Mouse (Mus musculus) cerebellum, postnatal 14 days (tissue): ENCODE results near the gene Ackr3.

ENCODE experiments used
- DNase-seq, 2 experiments: peaks; one replicate each; pipeline ENCODE4 v3.0.0; 2021; ENCODE audit warnings: mixed read lengths in 2 of 2

Gene Ackr3

GRCm38 (mm10) chr1:90205223-90205622, 1.4 kb downstream of the Ackr3 start:
- DNase-seq = peak in 1 of 2 experiments; percentile 42

DNA sequence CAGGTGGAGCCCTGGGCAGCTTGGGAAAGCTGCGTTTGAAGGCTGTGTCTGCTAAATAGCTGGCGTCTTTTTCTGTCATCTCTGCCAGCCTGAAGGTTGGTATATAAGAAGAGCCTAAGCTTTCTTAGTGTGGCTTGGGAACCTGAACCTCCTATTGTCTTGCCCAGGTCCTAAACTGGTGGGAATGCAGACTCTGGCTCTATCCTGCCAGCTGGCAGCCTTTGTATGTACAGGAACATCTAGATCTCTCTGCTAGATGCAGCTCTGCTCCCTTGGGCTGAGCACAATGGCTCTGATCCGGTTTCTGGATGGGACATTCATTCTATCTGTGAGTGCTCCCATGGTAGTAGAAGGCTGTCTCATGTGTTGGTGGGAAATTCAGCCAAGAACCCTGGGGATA, 2.9 kb downstream of the Ackr3 start:
- no peak for DNase-seq

GRCm38 (mm10) chr1:90207279-90207678, 3.5 kb downstream of the Ackr3 start:
- no peak for DNase-seq

GRCm38 (mm10) chr1:90207739-90208502, 4.1 kb downstream of the Ackr3 start:
- no peak for DNase-seq

GRCm38 (mm10) chr1:90208503-90208860, 4.7 kb downstream of the Ackr3 start:
- no peak for DNase-seq

DNA sequence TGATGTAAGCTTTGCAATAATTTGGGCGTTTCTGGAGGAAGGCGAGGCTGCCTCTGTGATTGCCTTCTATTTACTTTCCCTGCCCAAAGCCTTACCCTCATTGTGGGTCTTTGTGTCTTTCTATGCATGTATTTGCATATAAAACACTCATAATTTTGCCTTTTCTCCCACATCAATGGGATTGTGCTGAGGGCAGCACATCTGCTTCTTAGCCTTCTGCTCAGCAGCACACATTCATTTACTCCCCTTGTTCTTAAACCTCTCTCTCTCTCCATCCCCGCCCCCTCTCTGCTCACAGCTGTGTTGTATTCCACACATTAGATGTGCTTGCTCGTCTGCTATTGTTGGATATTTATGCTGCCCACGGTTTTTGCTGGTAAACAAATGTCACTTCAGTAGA, 5.3 kb downstream of the Ackr3 start:
- no peak for DNase-seq

DNA sequence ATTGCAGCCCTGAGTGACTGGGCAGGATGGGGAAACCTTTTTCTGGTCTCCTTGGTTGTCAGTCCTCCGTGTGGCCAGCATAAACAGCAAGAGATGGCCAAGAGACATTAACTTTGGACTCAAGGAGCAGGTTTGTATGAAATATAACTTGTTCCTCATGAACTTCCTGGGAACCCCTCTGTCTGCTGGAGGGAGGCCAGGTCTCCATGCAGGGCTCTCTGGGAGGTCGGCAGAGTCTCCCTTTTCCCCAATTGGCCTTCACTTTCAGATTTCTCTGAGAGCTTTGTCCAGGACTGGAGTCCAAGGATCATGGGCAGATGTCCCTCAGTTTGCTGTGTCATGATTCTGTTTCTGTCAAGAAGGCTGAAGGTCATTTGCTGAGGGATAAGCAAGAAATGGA, 6.0 kb downstream of the Ackr3 start:
- peak in 1 of 2 experiments; percentile 29 for DNase-seq

DNA sequence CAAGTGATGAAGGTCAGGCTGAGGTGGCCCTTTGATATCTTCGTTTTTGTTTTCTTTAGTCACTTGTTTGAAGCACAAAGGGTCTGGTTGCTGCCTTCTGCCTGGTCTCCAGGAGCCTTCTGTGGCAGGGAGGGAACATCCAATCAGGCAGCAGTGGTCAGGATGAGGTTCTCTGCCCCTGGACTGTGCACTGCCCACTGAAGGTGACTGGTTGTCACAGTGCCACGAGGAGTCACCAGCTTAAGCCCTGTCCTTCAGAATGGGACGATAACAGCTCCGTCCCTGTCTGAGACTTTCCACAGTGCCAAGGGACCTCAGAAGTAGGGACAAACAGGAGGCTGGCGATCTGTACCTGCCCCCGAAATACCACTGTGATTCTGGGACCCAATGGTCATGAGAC, 6.6 kb downstream of the Ackr3 start:
- no peak for DNase-seq

DNA sequence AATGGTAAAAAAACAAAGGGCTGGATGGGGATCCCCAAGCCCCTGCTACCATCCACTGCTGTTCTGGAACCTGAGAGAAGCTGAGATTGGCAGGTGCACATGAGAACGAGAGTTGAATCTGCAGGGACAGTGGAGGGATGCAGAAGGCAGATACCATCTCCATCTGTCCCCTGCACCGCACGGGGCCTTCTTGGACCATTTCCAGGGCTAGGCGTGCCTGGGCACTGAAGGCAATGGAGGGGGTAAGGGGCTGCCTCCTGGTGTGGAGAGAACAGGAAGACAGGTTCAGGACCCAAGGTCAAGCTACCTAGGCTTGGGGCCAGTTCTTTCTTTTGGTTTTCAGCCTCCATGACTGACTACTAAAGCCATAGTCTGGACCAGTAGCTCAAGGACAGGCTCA, 7.0 kb downstream of the Ackr3 start:
- peak; percentile 68 to 73 for DNase-seq

DNA sequence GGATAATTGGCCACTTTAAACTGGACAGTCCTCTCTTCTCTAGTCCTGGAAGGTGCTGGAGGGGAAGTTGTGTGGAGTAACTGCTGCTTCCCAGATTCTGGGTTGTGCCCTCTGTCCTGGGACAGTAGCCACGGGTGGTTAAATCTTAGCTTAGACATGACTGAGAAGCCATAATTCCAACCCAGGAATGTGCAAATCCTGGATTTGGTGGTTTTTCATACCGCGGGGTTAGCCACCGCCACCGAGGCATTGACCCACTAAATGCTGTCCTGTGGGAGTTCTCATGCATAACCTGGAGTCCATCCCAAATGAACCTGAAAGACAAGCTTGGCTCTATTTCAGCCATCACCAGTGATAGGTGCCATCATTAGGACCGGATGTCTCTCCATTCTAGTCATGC, 8.6 kb downstream of the Ackr3 start:
- no peak for DNase-seq

GRCm38 (mm10) chr1:90212901-90213300, 9.1 kb downstream of the Ackr3 start:
- peak in 1 of 2 experiments; percentile 46 for DNase-seq

DNA sequence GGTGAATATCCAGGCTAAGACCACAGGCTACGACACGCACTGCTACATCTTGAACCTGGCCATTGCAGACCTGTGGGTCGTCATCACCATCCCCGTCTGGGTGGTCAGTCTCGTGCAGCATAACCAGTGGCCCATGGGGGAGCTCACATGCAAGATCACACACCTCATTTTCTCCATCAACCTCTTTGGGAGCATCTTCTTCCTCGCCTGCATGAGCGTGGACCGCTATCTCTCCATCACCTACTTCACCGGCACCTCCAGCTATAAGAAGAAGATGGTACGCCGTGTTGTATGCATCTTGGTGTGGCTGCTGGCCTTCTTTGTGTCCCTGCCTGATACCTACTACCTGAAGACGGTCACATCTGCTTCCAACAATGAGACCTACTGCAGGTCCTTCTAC, 10.2 kb downstream of the Ackr3 start:
- DNase-seq = no peak

DNA sequence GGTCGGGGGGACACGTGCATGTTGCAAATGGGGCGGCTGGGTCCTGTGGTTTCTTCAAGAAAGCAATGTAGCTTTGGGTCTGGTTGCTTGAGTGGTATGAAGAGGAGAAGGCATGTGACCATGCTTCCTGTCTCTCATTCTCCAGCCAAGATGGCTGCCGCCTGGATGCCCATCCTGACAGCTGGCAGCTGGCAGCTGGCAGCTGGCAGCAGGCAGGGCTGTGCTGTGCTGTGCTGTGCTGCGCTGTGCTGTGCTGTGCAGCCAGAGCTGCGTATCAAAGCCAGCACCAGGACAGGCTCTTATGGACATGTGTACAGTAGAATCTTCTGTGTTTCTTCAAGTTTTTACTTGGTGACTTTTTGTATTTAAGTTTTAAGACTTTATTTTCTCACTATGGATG, 11.1 kb downstream of the Ackr3 start:
- DNase-seq = no peak

GRCm38 (mm10) chr1:90215881-90216280, 12.1 kb downstream of the Ackr3 start:
- DNase-seq = no peak

- no peak for DNase-seq
These were observed 12.6 kb downstream of the Ackr3 start for GRCm38 (mm10) chr1:90216395-90216794.

DNA sequence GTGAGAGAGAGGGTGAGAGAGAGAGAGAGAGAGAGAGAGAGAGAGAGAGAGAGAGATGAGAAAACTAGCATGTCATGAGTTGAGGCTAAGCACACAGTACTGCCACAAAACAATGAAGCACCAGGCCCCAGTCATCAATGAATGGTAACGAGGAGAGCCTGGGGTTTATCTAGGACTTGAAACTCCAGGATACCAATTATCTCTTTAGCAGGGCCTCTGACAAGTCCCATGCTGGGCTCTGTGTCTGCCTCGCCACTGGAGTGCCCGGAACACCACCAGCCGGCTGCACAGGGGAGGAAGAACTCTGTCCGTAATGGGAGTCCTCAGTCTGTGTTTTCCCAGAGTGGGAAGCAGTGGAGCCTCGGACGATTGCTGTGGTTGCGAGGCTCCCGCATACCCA, 16.5 kb downstream of the Ackr3 start:
- DNase-seq = no peak

DNA sequence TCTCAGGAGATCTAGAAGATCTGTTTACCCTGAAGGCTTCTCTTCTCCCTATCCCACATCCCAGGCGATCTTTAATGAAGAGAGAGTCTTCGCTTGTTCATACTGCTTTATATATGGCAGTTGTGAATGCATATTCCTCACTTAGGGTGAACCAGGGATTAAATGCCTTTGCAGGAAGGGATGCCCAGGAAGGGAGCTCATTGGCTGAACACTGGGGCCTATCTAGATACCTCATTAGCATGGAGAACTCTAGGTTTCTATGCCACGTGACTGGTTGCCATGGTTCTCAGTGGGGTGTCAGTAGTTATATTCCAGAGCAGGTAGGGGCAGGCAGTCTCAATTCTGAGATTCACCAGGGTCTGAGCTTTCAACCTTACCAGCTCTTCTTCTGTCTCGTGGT, 17.1 kb downstream of the Ackr3 start:
- no peak for DNase-seq

DNA sequence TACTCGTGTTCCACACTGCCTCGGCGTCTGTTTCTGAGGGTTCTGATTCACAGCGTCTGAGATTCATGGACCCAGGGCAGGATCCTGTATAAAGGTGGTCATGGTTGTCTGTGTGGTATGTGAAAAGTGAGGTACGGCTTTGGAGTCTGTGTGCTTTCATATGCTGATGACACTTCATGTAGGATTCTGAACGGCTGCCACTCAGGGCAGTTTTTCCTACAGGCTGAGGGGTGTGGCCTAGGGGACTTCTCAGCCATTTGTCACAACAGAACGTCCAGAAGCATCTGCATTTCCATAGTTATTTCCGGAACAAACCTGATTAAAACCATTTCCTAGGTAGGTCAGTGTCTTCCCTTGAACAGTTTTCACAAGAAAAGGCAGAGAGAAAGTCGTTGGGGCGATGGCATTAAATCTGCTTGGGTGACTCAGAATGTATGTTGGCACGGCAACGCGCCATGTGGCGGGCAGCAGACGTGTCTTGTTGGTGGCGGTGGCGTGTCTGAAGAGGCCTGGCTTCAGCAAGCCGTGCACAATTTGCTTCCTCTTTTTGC, 18.1 kb downstream of the Ackr3 start:
- peak; percentile 62 to 69 for DNase-seq

DNA sequence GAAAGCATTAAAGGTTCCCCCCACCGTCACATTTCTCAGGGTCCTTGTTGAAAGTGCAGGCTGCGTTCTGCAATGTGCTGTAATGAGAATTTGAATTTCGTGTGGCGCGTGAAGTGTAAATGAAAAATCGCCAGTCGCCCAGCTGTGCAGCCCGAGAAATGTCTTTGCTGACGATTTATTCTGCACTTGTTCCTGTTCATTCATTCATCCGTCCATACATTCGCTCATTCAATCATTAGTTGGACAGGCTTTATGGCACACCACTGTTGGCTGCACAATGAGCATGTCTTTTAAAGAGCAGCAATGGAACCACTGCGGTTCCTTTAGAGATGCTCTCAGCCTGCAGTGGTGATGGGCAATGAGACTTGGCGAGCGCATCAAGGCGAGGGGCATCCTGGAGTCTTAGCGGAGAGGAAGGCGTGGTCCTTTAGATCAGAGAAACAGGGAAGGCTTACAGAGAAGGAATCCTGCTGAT, 18.7 kb downstream of the Ackr3 start:
- no peak for DNase-seq

DNA sequence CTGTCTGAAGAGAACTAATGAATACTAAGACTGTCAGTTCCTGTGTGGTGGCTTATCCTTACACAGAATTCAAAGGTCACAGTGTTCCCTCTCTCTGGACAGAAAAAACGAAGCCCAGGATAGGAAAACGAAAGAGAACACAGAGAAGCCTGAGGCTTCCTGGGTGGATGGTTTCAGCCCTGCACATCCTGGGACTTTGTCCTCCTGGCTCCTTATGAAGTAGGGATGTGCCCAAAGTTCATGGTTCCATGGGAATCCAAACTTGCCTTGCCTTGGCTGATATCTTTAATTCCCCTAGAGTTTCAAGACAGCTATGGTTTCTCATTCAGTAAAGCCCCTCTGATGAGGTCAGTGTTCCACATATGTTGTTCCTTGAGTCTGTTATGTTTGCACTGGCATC, 19.2 kb downstream of the Ackr3 start:
- DNase-seq = no peak

- DNase-seq = peak in 1 of 2 experiments; percentile 39
These were observed 21.9 kb downstream of the Ackr3 start for GRCm38 (mm10) chr1:90225603-90226254.

GRCm38 (mm10) chr1:90227684-90228322, 24.0 kb downstream of the Ackr3 start:
- DNase-seq = peak; percentile 51 to 61

DNA sequence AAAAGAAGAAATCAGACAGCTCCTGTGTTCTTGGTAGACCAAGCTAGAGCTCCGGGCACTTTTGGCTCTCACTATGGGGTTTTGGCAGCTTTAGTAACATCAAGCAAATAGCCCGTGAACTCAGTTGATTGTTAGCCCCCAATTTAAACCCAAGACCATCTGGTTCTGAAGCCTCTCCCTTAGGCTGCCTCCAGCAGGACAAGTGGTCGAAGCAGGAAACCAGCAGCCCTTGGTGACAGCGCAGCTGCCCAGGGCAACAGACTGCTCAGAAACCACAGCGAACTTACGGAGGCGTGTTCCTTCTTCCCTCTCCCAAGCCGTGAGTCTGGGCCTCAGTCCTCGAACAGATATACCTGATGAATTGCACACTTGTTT, 24.5 kb downstream of the Ackr3 start:
- peak in 1 of 2 experiments; percentile 43 for DNase-seq

DNA sequence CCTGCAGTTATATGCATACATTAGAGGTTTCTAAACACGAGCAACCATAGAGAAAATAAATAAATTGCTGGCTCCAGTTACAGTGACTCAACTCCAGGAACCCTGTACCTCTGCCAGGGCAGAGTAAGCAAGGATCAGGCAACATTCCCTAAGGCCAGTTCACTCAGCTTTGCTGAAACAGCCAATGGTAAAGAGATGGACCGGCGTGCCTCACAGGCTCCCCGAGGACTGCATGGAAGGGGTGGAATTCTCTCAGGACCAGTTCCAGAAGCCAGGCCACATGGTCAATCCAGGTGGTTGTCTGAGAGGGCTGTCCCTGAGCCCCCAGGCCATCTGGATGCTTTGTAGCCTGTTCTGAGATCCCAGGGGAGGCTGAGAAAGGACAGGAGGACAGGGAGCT, 26.8 kb downstream of the Ackr3 start:
- no peak for DNase-seq
